Mouse (Mus musculus): ENCODE results near the gene Lmnb2.

Lmnb2 gene

DNA sequence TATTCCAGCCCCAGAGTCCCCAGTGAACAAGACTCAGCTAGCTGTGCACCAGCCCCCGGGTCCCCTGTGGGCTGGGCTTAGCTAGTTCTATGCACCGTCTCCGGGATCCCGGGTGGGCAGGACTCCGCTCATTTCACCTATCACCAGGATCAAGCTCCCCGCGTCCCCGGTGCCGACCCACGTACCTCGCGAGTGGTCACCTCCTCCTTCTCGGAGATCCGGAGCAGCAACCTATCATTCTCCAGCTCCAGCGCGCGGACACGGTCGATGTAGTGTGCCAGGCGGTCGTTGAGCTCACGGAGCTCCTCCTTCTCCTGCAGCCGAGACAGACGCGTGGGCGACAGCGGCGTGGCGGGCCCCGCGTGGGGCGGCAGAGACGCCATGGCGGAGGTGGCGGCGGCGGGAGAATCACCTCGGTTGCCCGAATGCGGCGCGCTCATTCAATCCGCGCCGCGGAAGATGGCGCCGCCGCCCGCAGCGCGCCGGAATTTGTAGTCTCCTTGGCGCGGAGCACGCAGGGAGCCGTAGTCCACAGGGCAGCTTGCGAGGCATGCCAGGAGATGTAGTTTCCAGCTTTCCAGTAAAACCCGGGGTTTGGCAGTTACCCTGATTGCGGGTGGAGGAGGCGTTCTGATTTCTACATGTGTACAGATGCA, at the start of gene Lmnb2:
Gene Lmnb2 (minus strand): TSS at position 467 of the 656 bp plus-strand sequence.
- in situ Hi-C loops (cut with MboI, MseI) = no loop called here

DNA sequence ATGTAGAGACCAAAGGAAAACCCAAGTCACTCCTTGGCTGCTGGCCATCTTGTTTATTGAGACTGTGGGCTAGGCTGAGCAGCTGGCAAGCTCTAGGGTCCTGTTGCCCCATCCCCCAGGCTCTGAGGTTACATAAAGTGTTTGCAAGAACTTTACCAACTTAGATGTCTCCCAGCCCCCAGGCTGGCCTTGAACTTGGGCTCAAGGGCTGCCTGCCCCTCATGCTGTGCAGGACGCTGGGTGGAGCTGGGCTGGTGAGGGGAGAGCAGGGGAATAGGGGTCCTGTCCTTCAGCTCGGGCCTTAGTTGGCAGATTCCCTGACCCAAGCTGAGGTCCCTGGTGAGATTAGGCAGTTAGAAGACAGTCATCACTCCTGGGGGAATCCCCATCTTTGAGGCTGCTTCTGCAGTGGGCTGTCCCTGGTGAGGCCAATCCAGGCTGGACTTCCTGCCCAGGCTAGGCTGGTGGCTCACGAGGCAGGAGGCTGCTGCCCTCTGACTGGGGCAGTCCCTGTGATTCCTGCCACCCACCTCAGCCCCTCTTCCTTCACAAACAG, 49.1 kb upstream of the Lmnb2 start:
- in situ Hi-C loops (cut with MboI, MseI) = no loop called here

DNA sequence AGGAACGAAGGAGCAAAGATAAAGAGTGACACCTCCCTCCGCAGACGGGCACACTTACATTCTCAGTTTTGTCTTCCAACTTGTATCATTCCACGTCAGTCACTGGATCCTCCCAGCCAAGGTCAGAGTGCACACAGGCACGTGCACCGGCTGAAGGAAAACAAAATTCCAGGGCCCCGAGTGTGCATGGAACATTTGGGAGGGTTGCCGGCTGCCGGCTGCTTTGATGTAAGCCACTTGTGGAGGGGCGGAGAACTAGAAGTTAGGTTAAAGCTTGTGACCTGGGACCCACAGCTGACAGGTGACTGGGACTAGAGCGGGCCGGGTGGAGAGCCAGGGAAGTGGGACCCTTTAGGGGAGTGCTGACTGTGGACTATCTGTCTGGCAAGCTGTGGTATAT, 48.3 kb upstream of the Lmnb2 start:
- in situ Hi-C loops (cut with MboI, MseI) = no loop called here

DNA sequence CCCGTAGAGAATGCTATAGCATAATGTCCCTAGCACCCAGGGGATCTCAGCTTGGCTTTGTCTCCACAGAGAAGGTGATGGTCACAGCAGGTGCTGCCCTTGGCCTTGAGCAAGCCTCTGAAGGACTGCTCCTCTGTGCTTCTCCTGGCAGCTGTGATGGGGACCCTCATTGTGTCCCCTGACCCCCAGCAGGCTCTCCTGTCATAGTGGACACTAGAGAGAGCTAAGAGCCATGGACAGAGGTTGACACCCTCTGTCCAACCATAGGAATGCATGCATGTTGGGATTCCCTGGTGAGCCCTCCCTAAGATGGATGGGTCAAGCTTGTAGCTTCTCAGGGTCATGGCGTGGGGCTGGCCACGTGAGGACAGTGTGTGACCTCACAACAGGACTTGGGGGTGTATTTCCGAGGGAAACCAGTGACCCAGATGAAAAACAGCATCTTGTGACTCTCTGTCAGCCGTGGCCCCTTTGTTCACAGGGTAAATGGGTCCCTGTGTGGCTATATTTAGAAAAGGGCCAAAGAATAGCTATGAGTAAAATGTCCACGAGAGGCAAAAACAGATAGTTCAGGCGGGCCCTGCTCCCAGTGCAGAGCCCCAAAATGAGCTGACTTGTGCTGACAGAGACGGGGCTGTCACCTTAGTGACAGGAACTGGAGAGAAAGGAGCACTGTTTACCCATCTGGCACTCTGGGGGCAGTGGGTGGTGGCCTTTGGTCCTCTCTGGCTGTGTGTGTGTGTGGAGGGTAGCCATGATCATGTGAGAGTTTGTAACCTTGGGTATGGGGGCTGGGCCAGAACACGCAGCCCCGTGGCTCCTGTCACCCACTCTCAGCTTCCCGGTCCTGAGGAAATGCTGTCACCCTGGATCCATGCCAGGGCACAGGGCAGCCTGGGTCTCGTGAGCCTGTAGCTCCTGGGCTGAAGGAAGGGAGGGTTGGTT, 45.3 kb upstream of the Lmnb2 start:
- in situ Hi-C loops (cut with MboI, MseI) = no loop called here

DNA sequence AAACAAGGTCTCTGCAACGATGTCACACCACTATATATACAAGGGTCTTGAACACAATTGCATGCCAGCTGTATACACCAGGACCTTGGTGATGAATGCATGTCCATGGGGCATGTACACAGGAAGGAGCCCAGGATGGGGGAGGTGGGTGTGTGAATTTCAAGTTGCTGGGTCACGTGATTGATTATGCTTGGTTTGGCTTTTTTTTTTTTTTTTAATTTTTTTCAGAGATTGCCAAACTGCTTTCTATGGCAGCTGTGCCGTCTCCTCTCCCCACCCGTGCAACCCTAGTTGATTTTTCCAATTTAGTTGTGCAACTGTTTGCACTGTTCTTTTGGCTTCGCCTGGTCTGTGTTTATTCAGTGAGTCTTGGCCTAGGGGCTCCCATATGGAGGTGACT, 44.5 kb upstream of the Lmnb2 start:
- in situ Hi-C loops (cut with MboI, MseI) = no loop called here

DNA sequence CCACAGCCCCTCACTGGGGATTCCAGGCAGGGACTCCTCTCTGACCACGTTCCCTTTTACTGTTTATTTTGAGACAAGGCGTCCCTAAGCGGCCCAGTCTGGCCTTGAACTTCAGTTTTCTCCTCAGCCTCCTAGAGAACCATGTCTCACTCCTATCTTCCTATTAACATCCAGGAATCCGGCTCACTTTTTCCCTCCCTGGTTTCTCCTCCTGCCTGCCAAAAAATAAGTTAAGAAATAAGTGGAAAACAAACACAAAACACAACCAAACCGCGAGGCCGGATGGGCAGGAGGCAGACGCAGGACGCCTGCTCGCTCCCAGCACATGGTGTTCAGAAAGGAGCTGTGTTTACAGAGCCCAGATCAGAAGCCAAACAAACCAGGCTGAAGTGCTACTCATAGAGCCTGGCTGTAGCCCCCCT, 44.0 kb upstream of the Lmnb2 start:
- in situ Hi-C loops (cut with MboI, MseI) = no loop called here

DNA sequence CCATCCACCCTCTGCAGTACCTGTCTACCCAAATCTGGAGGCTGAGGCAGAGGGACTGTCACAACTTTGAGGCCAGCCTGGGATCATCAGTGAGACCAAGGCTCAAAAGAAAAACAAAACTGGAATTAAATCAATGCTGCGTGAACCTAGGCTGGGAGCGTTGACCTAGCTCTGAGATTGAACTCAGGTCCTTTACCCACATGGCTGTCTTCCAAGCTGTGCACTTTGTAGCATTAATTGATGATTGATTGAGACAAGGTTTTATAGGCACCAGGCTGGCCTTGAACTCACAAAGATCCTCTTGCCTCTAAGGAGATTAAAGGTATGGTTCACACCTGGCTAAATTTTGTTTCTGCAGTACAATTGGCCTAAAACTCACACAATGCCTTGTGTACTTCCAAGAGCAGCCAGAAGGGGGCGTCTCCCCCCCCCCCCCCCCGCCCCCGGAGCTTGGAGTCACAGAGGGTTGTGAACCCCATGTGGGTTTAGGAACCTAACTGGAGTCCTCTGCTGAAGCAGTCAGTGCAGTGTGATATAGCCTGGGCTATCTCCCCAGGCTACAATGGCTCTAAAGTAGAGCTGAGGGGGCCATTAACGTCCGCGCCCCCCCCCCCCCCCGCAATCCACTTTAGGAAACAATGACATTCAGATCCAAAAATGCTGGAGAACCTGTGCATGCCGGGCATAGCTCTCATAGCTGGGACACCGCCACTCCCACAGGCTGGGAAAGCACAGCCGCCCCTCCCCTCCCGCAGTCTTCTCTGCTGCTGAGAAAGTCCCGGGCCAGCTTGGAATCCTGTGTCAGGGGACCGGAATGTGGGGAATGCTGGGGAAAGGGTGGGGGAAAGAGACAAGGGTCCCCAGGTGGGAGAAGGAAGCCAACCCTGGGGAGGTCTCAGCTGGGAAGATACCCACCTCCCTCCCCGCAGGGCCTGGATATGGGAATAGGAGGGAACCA, 42.8 kb upstream of the Lmnb2 start:
- in situ Hi-C loops (cut with MboI, MseI) = no loop called here

DNA sequence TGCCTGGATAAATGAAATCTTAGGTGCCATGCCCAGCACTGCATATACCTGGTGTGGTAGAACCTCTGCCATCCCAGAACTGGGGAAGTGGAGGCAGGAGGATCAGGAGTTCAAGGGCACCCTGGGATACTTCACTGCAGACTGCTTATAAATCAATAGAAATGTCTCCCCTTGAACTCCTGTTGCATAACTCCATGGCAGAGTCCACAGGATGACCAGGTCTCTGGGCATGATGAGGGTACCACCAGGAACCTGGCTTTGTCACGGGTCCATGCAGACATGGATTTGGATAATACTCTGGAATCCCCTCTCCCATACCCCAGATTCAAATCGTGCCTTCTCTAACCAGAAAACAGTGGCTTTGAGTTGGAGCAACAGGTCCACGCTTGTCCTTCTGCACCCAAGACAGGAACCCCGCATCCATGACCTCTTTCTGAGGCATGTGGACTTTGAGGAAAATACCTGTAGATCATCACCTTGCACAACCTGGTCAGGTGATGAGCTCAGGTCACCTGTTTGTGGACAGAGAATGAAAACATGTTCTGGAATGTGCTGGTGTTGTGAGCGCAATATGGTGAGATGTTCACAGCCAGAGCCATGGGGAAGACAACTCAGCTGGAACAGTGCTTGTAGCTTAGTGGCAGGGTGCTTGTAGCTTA, 41.1 kb upstream of the Lmnb2 start:
- in situ Hi-C loops (cut with MboI, MseI) = loop anchor here (5.0 kb wide), 1 partner anchor 33 kb away; no protein-coding TSS in a partner anchor

DNA sequence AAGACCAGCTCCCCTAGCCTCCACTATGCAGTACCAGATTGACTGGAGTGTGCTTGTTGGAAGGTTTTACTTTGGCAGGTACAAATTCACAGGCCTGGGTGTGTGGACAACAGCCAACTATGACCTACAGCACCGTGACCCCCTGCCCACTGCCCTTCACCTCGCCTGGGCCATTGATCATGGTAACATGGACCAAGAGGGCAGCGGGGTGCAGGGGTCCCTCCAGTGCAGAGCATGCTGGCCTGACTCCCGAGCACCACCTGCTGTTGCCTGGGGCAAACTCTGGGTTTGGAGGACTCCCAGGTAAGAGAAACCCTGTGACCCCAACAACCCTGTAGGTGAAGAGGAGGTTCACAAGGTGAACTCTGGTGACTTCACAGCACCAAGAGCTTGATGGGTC, 39.7 kb upstream of the Lmnb2 start:
- in situ Hi-C loops (cut with MboI, MseI) = loop anchor here (5.0 kb wide), 1 partner anchor 35 kb away; no protein-coding TSS in a partner anchor

DNA sequence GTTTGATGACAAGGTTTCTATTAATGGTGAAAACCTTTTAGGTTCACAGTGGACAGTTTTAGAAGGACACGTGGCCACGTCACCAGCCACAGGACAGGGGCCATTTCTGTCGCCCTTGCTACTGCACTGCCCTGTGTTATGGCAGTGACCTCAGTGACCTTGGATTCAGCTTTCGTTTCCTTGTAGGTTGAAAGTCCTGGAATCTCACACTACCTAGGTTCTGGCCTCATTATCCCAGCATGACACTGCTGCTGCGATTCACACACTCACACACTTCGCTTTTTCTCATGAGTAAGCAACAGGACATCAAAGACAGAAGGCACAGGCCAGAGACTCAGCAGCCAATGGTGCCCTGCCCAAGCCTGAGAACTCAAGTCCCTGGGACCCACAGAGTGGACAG, 38.9 kb upstream of the Lmnb2 start:
- in situ Hi-C loops (cut with MboI, MseI) = loop anchor here (5.0 kb wide), 1 partner anchor 35 kb away; no protein-coding TSS in a partner anchor

DNA sequence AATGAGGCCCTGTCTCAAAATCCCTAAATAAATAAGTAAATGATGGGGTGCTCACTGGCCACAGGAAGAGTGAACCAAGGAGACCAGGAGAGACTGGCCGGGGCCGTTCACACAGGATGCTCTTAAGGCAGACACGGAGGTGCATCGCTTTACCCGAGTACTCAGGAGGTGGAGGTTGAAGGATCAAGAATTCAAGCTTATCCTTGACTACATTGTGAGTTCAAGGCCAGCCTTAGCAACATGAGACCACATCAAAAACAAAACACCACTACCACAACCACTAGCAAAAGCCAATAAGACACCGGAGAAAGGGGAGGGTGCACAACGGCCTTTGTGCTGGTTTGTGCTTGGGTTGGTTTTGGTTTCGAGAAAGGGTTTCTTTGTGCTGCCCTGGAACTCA, 38.3 kb upstream of the Lmnb2 start:
- in situ Hi-C loops (cut with MboI, MseI) = loop anchor here (5.0 kb wide), 1 partner anchor 36 kb away; no protein-coding TSS in a partner anchor

DNA sequence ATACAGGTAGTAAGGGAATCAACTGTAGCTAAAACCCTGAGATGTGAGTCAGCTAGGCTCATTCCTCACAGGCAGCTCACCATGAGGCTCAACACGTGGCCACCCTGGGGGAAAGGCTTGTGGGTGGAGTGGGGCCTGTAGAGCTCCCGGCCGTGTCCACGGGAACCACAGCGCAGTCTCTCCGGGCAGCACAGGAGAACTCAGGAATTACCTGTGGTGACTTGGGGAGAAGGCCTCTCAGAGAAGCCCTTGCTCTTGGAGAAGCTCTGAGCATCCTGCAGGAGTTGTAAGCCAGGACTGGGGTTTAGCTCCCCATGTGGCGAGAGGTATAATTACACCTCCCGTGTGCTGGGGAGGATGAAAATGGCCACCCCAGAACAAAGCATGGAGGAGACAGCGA, 37.5 kb upstream of the Lmnb2 start:
- in situ Hi-C loops (cut with MboI, MseI) = loop anchor here (5.0 kb wide), 1 partner anchor 37 kb away; no protein-coding TSS in a partner anchor

DNA sequence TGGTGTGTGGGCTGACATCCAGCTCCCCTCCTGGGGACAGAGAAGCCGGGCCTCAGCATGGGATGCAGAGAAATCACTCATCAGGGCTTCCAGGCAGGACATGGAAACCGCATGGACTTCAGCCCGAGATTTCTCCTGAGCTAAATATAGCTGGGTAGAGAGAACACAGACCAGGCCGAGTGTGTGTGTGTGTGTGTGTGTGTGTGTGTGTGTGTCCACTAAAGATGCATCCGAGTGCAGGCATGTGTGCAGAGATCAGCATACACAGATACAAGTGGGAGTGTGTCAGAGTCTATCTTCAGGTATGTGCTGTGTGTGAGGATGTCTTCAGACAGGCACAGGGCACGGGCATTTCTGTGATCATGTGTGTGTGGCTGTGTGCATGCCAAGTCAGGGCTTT, 36.8 kb upstream of the Lmnb2 start:
- in situ Hi-C loops (cut with MboI, MseI) = loop anchor here (5.0 kb wide), 1 partner anchor 37 kb away; no protein-coding TSS in a partner anchor

DNA sequence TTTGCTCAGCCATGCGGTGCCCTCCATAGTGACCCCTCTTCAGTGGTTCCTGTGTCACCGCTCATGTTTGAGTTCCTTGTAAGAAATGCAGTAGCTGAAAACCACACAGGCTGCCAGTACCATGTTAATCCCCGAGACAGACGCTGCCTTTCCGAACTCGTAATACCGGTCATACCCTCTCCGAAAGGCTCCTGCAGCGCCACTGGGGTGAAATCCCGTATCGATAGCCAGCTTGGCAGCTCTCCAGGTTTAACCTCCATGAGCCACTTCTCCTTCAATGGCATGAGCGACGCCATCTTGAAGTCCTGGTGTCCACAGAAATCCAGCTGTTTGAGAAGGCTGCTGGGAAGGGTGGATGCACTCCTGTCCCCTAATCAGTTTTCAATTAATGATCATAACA, 36.4 kb upstream of the Lmnb2 start:
- in situ Hi-C loops (cut with MboI, MseI) = no loop called here

DNA sequence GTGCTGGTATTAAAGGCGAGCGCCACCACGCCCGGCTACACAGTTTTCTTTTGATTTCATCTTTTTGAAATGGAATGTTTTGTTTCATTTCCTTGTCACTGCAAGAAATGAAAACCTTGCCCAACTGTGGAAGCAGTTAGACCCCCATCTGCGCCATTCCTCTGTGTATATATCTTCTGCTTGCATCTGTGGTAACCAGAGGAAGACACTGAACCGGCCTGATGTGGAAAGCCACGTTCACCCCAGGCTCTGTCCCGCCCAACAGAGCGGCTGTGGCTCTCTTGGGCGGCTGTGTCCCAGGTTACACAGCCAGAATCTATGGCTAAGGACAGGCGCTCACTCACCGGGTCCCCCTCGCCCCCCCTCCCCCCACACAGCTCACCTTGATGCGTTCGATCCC, 34.4 kb upstream of the Lmnb2 start:
- in situ Hi-C loops (cut with MboI, MseI) = no loop called here

DNA sequence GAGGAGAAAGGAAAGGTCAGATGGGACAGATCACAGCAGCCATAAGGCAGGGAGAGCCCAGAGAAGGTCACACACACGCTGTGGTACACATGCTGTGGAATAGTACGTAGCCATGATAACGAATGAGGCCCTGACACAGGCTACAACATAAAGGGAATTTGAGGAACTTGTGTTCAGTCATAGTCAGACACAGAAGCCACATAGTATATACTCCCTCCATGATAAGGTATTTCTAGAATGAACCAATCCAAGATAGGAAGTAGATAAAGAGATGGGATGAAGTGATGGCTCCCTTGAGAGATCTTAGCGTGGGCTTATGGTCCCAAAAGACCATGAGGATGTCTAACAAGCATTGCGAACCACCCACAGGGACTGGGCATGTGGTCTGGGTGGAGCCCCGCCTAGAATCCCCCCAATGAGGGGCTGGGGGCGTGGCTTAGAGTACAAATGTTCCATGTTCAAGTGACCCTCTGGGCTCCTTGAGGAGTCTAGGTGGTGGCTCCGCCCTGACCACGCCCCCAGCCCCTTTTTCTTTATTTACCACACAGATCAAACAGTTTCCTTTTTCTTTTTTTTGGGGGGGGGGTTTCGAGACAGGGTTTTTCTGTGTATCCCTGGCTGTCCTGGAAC, 33.8 kb upstream of the Lmnb2 start:
- in situ Hi-C loops (cut with MboI, MseI) = no loop called here

DNA sequence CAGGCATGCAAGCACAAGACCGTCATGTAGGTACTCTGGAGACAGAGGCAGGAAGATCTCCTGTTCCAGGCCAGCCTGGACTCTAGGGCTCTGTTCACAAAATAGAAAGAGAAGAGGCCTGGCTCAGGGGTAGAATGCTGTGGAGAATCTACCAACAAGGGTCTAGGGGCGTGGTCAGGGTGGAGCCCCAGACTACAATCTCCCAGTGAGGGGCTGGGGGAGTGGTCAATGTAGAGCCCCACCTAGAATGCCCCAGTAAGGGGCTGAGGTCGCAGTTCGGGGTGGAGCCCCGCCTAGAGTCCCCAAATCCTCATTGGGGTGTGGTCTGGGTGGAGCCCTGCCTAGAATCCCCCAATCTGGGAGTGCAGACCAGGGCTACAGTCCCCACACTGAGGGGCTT, 32.3 kb upstream of the Lmnb2 start:
- in situ Hi-C loops (cut with MboI, MseI) = no loop called here

DNA sequence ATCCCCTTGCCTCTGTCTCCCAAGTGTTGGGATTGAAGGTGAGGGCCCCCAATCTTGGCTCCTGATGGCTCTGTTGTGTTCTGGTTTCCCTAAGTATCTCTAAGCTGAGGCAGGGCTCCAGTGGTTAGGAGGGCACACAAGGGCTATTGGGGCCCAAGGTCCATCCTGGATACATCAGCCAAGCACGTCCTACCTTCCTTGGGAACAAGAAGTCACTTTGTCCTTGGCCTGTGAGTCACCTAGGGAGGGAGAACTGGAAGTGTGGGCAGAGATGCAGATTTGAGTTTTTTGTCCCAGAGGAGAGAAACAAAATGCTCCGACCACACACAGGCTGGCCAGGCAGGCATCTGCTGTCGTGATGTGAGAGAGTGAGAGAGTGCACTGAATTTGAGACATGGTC, 31.0 kb upstream of the Lmnb2 start:
- in situ Hi-C loops (cut with MboI, MseI) = no loop called here

DNA sequence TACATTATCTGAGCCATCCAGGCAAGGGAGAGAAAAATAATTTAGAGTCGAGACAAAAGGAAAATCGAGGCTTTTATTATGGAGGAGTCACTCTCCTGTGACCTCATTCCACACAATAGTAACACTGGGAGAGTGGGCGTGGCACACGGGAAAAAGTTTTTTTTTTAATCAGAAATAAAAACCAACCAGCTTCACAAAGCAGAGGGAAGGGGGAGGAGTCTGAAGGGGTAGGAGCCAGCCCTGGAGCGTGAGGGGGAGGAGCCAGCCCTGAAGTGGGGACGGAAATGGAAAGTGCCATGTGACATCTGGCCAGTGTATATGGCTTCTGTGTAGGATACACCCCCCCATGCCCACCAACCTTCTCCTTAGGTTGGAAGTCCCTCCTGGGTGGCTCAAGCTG, 30.5 kb upstream of the Lmnb2 start:
- in situ Hi-C loops (cut with MboI, MseI) = no loop called here

DNA sequence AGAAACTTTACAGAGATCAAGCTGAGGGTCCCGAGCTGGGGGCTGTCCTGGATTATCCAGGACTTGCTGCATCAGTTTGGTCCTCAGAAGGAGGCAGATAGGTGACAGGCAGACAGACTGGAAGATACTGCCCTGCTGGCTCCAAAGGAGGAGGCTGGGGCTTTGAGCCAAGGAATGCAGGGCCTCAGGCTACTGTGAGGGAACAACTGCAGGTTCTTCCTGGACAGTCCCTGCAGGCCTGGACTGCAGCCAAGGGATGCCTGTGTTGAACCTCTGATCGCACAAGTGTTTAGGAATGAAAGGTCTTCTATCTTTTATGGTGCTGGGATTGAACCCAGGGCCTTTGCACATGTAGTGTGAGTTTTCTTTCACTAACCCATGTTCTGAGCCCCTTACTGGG, 29.8 kb upstream of the Lmnb2 start:
- in situ Hi-C loops (cut with MboI, MseI) = no loop called here

All from regulatory T cell (primary cell).